Mouse (Mus musculus) left cerebral cortex, postnatal 10 days (tissue): ENCODE measurements around the gene Rag2. TPM values are rescaled to one million over a fixed set of nuclear protein-coding genes. Genes with fewer than 3 reads are reported as not detected.
A peak's percentile ranks its signal among the peaks of the same experiment; 100 is the strongest.

Source experiments
- DNase-seq, 2 experiments: peaks; one replicate each; pipeline ENCODE4 v3.0.0; 2021 to 2022; ENCODE audit warnings: low spot score in 2 of 2, mixed read lengths in 1 of 2; ENCODE audit errors: extremely low spot score in 1 of 2
- intact Hi-C: fragments of 180-260 bp; cut with DNase I; formaldehyde crosslinking; loops from one replicate; pipeline ENCODE4 v1.15.1; 2025
- total RNA-seq, 2 experiments: library from RNA; stranded (reverse); gene quantifications; 2 replicates each; pipeline ENCODE4 v1.2.3; 2021

The Rag2 gene
- total RNA-seq, 2 experiments from 2014 or later: not detected

DNA sequence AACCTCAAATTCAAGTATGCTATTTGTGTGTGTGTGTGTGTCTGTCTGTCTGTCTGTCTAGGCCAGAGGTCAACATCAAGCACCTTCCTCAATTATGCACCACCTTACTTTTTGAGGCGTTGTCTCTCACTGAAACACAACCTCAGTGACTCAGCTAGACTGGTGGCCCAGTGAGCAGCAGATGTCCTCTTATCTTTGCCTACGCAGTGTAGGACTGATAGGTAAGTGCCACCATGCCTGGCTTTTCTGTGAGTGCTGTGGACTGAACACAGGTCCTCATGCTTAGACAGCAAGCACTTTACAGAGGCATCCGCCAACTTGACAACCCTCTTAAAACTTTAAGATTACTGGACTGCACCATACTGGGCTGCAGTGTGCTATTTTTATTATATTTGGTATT, 44.2 kb downstream of the Rag2 start:
- intact Hi-C loops: no loop called here
- DNase-seq: no peak

DNA sequence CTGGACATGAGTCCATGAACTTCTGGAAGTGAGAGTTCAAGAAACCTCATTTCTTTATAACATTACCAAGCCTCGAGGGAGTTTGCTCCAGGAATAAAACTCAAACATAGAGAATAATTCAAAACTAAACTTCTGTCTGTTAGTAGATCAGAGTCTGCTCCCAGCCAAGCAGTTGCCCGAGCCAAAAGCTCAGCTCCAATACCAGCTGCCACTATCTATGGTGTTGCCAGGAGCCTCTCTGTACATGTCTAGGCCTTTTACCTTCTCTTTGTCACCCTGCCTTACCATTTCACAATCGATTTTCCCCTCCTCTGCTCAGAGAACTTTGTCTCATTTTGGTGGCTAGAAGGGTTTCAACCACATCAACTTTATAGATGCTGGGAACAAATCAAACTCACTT, 49.0 kb downstream of the Rag2 start:
- DNase-seq: no peak
- intact Hi-C loops: no loop called here

DNA sequence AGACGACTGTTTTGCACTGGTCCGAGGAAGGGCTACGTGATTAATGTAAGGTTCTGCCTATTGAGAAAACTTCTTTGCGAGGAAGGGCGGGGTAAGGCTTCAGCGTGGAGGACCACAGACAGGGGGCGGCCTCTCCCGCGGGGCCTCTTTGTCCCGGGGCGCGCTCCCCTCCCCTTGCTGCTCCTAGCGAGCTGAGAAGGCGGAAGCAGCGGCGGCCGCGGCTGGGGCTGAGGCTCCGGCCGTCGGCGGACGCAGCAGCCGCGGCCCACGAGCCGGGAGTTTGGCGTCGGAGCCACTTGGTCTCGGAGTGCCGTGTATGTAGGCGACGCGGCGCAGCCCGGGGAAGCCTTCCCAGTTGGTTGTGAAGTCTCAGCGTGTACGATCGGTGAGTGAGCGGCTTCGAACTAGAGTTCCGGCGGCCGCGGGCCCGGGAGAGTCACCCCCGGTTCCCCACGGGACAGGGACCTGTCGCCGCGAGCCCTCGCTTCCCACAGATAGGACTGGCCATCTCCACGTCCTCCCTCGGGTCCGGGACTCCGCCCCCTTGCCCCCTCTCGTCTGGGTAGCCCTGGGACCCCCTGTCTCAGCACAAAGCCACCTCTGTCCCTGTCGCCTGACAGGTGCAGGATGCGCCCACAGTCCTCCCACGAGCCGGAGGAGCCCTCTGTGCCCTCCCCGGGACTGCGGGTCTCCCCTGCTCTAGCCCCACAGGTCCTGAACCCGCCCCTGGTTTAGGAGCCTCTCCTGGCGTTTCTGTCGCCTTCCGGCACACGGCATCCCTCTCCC, 53.9 kb downstream of the Rag2 start, which contains the start of gene Traf6:
Traf6 (plus strand) TSS at position 194 of the 786 bp plus-strand sequence.
- intact Hi-C loops: no loop called here
- DNase-seq: peak; percentile 72 to 93

DNA sequence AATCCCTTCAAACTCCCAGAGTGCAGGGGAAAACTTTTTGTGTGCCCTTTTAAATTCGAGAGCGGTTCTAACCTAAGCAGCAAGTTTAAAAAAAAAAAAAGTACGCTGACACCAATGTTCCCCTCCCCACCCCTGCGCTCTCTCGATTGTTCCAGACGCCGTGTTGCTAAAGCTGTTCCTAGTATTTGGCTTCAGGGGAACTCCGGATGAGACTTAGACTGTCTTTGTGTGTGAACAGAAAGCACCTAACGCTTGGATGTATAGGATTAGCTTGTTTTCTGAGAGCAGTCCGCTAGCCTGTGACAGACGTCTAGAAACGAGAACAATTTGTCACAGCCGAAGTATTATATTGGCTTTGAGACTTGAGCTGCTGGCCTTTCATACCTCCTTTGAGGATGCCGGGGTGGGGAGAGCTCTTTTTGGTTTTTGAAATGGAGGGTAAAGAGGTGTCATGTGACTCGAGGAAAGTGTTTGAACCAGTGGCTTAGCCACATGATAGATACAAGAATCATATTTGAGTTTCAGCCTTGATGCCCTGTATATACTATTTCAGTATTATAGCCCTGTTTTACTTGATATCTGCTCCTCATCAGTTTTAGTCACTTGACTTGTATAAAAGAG, 54.8 kb downstream of the Rag2 start:
- DNase-seq: no peak
- intact Hi-C loops: no loop called here

Other genes starting within 250 kb of the Rag2 start
- gene Rag1, start 24.8 kb downstream of the Rag2 start, total RNA-seq: under 1 TPM; 0.34 to 0.51 TPM
- 10 to 100 TPM; 24.7 to 27.9 TPM for gene B230118H07Rik, start 24.8 kb downstream of the Rag2 start, total RNA-seq
- gene Traf6, start 53.7 kb downstream of the Rag2 start, total RNA-seq: 10 to 100 TPM in 1 of 2 experiments, 1 to 10 TPM in 1; 8.9 to 10.3 TPM